Mouse (Mus musculus) cerebellum, adult 2 months (tissue): ENCODE results near the gene Med23.

ENCODE experiments used
- CTCF ChIP-seq: fragments of 200-500 bp; IDR thresholded peaks from 2 replicates; pipeline ENCODE4 v1.5.1; 2011; ENCODE audit warnings: low read depth, mild to moderate bottlenecking, control low read depth, low read length, moderate library complexity, borderline replicate concordance; ENCODE audit not compliant: insufficient read depth
- POLR2A ChIP-seq: fragments of 200-500 bp; IDR thresholded peaks from 2 replicates; pipeline ENCODE4 v1.6.1; 2011; ENCODE audit warnings: low read length, control low read depth, borderline replicate concordance; ENCODE audit not compliant: insufficient read depth

- no peak for TF ChIP-seq CTCF
- no peak for TF ChIP-seq POLR2A
These were observed 42.8 kb downstream of the Med23 start for GRCm38 (mm10) chr10:24912576-24912975.
